Mouse (Mus musculus): Measurements from ENCODE around the gene Ice1. TPM values are rescaled to one million over a fixed set of nuclear protein-coding genes. Genes with fewer than 3 reads are reported as not detected.

Gene Ice1
- total RNA-seq, 2 experiments from 2014 or later: 64.1 to 70.3 TPM

DNA sequence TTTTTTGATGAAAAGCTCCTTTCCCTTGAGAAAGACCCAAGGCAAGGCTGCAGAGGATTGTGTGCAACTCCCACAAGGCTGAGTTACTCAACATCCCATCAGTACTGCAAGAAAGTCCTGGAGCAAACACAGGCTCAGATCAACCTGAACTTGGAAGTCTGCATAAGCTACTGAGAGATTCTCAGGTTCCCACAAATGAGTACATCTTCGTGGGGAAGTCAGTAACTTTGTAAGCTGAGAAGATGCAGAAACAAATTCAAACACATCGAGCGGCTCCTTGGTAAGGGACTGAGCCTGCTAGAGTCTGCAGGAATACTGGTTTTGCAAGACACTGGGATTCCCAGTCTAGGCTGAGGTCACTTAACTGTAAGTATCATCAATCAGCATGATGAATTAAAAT, 40.5 kb downstream of the Ice1 start:
- no peak overlapping the region for H3K4me3 ChIP-seq
- DNase-seq (ENCODE audit: low spot score in 2 of 2): no peak
- H3K27ac ChIP-seq: no peak overlapping the region
- no peak for TF ChIP-seq CTCF (conservative IDR thresholded peaks at IDR 0.05)

DNA sequence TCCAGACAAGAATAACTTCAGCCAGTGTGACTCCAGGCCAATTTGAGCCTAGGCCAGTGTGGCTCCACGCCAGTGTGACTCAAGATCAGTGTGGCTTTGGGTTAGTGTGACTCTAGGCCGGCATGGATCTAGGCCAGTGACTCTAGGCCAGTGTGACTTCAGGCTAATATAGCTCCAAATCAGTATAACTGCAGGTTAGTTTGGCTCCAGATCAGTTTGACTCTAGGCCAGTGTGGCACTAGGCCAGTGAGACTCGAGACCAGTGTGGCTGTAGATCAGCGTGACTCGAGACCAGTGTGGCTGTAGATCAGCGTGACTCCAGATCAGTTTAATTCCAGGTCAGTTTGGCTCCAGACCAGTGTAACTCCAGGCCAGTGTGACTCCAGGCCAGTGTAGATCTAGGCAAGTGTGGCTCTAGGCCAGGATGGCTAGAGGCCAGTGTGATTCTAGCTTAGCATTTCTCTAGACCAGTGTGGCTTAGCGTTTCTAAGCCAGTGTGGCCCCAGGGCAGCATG, 47.1 kb downstream of the Ice1 start:
- H3K27ac ChIP-seq: no peak overlapping the region
- no peak for DNase-seq (ENCODE audit: low spot score in 2 of 2)
- H3K4me3 ChIP-seq: no peak overlapping the region
- TF ChIP-seq CTCF (conservative IDR thresholded peaks at IDR 0.05): no peak

DNA sequence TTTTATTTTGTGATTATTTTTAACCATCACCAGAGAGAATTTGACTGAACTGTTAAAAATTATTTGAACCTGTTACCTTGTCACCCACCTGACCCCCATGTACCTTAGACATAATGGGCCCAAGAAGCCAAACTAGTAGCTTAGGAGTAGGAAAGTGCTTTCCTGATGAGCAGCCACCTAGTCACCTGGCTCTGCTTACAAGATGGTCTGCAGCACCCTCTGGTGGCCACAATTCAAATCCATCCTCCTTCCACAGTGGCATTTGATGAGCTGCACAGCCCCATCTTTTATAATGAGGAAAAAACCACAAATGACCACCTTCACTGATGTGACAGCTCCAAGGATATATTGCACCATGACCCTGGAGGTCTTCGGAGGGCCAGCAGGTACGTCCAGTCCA, 50.5 kb downstream of the Ice1 start:
- TF ChIP-seq CTCF (conservative IDR thresholded peaks at IDR 0.05): peak; percentile 91
- peak; percentile 59 to 77 for DNase-seq (ENCODE audit: low spot score in 2 of 2)
- Histone ChIP-seq H3K27ac (no peak overlapping the region), H3K4me3 (no peak overlapping the region)

DNA sequence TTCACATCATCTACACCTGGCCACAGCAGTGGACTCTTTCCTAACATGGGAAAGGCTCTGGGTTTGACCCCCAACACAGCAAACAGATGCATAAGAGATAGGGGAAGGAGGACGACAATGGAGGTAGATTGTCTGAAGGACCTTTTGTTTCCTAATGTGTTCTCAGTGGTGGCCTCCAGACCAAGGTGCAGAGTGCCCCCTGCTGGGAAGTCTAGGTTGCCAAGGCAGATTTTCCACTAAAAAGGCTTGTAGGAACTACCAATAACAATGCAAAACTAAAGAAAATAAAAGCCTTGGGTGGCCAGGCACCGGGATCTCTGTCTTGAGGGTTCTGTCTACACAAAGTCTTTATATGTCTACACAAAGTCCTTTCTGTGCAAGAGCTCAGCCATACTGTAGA, 54.9 kb downstream of the Ice1 start:
- H3K4me3 ChIP-seq: no peak overlapping the region
- peak; percentile 47 to 61 for DNase-seq (ENCODE audit: low spot score in 2 of 2)

DNA sequence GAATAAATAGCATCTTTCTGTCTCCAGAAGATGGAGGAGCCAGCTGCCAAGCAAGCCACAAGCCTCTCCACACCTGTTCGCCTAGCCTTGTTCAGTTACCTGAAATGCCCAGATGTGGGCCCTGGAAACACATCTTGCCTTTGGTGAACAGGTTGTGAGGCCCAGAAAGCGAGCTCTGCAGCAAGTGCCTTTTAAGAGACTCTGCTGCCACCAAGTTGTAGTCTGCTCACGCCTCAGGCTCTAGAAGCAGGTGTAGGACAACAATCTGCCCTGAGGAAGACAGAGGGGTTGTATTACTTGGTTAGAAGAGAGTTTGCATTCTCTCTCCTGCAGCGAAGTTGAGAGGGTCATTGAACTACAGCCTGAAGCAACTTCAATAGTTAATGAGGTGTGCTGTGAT, 55.9 kb downstream of the Ice1 start:
- DNase-seq (ENCODE audit: low spot score in 2 of 2): no peak
- Histone ChIP-seq H3K4me3 (no peak overlapping the region), H3K27ac (no peak overlapping the region)
- 0 out of 2 replicates have a peak, but pooled peaks have one; percentile 16 for TF ChIP-seq CTCF (conservative IDR thresholded peaks at IDR 0.05)

More for the DNA sequence above, 54.9 kb downstream of the Ice1 start:
- H3K27ac ChIP-seq: no peak overlapping the region
- TF ChIP-seq CTCF (conservative IDR thresholded peaks at IDR 0.05): peak; percentile 83

DNA sequence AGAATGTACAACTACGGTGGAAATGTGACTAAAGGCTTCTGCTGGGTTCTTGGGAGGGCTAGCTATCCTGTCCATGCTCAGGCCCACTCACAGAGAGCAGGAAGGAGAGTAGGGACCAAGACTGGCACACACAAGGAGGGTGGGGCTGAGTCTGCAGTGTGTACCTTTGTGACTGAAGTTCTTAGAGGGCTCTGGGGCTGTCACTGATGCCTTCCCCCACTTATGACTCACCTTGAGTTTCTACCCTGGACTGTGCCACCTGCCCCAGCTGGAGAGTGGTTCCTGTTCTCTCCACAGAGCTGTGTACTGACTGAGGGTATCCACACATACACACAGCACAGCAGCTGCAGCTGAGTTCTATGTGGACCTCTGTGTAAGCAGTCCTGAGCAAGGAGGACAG, 63.2 kb downstream of the Ice1 start:
- DNase-seq (ENCODE audit: low spot score in 2 of 2): no peak
- no peak for TF ChIP-seq CTCF (conservative IDR thresholded peaks at IDR 0.05)
- Histone ChIP-seq H3K27ac (no peak overlapping the region), H3K4me3 (no peak overlapping the region)

DNA sequence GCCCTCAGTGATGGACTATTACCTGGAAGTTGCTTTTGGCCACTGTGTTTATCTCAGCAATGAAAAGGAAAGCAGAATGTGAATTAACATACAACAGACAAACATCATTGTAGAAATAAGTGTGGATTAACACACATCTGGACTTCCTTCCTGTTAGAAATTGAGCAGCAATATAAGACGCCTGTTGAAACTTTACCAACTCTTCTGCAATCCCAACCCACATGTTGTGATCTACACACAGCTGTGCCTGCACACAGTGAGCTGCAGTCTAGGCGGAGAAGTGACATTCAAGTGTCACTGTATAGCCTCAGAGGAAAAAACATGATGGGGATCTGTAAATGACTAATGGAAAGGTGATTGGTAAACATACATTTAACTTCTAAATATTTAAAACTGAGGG, 69.5 kb downstream of the Ice1 start:
- H3K27ac ChIP-seq: no peak overlapping the region
- no peak for TF ChIP-seq CTCF (conservative IDR thresholded peaks at IDR 0.05)
- H3K4me3 ChIP-seq: no peak overlapping the region
- DNase-seq (ENCODE audit: low spot score in 2 of 2): no peak

DNA sequence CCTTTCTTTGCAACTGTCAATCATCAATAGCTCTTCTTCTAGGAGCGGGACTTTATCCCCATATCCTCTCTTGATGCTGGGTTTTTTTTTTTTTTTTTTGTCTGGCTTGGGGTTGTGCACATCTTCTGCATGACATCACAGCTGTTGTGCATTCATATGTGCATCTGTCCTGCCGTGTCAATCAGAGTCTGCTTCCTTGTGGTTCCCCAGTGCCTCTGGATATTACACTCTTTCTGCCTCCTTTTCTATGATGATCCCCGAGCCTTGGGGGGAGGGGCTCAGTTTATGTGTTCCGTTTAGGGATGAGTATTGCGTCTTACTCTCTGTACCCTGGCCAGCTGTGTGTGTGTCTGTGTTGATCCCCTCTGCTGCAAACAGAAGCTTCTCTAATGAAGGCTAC, 84.0 kb downstream of the Ice1 start:
- TF ChIP-seq CTCF (conservative IDR thresholded peaks at IDR 0.05): no peak
- no peak overlapping the region for H3K4me3 ChIP-seq
- H3K27ac ChIP-seq: no peak overlapping the region
- DNase-seq (ENCODE audit: low spot score in 2 of 2): no peak

DNA sequence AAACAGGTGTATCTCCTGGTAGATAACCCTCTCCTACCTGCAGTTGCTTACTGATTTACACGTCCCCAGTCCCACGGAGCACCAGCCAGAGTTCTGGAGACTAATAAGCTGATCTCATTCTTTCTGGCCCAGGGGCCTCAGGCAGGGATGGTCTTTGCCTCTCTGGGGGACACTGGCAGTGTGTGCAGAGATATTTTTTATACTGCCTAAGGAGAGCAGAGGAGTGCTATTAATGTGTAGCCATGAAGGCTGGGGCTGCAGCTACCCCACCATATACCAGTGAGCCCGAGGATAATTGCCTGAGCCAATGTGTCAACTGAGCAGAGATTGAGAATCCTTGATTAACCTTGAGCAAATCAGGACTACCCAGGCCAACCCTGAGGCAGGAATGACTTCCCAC, 90.0 kb downstream of the Ice1 start:
- TF ChIP-seq CTCF (conservative IDR thresholded peaks at IDR 0.05): no peak
- H3K4me3 ChIP-seq: no peak overlapping the region

DNA sequence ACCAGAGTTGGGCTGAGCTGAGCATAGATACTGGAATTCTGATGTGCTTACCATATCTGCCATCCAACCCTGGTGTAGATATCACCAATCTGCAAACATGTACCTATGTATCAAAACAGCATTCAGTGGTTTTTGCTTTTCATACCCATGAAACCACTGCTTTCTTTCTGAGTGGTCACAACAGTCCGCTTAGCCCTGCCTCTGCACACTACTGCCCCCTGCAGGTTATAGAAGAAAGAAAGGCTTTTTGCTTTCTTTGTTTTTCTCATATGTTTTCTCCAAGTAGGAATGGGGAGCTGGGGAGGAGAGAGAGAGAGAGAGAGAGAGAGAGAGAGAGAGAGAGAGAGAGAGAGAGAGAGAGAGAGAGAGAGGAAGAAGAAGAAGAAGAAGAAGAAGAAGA, 92.2 kb downstream of the Ice1 start:
- DNase-seq (ENCODE audit: low spot score in 2 of 2): peak in 1 of 2 experiments; percentile 18
- no peak overlapping the region for H3K4me3 ChIP-seq
- no peak overlapping the region for H3K27ac ChIP-seq
- peak; percentile 73 for TF ChIP-seq CTCF (conservative IDR thresholded peaks at IDR 0.05)

More for the DNA sequence above, 90.0 kb downstream of the Ice1 start:
- DNase-seq (ENCODE audit: low spot score in 2 of 2): no peak
- H3K27ac ChIP-seq: no peak overlapping the region

DNA sequence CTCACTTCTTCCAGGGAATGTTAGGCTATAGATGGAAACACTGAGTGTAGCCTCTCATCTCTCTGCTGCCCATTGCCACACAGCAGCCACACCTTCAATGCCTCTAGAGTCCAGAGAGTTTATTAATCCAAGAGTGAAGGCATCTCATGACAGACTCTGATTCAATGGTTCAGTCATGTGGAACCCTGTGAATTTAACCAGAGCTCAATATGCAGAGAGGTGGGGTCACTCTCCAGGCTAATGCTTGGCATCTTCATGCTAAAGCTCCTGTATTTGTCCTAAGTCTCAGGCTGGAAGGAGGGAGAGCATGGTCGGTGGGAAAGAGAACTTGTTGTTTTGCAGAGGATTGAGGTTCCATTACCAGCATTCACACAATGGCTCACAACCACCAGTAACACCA, 97.6 kb downstream of the Ice1 start:
- H3K4me3 ChIP-seq: no peak overlapping the region
- H3K27ac ChIP-seq: no peak overlapping the region
- no peak for TF ChIP-seq CTCF (conservative IDR thresholded peaks at IDR 0.05)
- no peak for DNase-seq (ENCODE audit: low spot score in 2 of 2)

DNA sequence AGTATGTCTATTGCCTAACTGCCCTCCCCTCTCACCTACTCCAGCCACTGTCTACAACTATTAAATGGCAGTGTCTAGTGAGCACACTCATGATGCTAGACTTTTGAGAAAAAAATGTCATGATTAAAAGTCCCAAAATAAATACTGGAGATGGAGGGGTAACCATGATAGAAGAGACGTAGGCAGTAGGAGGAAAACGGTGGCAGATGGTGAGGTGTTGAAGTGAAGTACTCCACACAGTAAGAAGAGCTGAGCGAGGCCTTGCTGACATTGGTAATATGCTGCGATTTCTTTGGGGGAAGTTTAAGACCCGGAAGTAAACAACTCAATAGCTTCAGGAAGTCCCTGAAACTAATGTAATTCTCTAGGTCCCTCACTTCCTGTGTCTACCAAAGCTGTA, 104.0 kb downstream of the Ice1 start:
- DNase-seq (ENCODE audit: low spot score in 2 of 2): no peak
- Histone ChIP-seq H3K27ac (no peak overlapping the region), H3K4me3 (no peak overlapping the region)
- no peak for TF ChIP-seq CTCF (conservative IDR thresholded peaks at IDR 0.05)

DNA sequence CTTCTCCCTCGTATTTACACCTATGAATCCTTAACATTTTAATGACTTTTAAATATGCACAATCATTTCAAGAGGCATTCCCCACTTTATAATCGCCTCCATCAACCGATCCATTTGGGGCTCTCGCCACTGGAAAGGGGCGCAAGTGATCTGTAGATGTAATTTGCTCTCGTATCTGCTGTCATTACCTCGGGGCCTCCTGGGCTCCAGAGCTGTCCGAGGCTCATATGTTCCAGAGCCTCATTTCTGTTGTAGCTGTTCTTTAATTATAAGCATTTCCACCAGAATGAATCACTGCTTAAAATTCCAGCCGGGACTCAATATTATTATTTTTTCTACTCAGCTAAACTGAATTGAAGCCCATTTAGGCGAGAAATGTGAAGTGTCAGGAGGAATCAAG, 104.7 kb downstream of the Ice1 start:
- TF ChIP-seq CTCF (conservative IDR thresholded peaks at IDR 0.05): no peak
- no peak overlapping the region for H3K4me3 ChIP-seq
- DNase-seq (ENCODE audit: low spot score in 2 of 2): no peak
- no peak overlapping the region for H3K27ac ChIP-seq

DNA sequence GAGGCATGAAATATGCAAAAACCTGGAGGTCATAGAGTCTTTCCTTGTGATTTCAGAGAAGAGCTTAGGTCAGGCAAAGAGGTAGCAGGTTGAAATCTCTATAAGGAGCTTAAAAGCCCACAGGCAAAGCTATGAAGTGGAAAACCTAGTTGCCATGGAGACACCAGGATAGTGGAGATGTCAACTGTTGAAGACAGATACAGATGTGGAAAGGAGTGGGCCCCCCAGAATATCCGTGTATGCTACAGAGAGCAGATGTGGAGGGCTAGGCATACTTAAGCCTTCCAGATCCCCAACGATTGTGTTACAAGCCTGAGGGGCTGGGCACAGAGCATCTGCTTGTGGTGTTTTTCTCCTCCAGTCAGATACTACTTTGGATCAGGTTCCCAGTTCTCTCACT, 119.8 kb downstream of the Ice1 start:
- no peak for TF ChIP-seq CTCF (conservative IDR thresholded peaks at IDR 0.05)
- no peak for DNase-seq (ENCODE audit: low spot score in 2 of 2)
- no peak overlapping the region for H3K4me3 ChIP-seq
- H3K27ac ChIP-seq: no peak overlapping the region

DNA sequence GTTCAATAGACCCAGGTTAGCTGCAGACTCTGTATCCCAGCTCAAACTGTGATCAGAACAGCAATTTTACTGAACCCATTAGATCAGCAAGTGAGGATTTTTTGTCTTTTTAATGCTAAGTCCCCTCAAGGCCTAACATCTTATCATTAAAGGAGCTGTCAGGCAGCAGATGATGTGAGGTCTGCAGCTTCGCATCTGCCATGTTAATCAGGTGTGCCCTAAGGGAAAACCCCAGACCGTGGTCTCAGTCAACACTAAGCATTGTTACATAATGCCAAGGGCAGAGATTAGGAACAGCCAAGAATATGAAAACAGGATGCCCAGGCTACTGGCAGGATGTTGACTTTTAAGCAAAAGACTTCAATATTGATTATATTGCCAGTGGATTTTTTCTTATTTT, 122.4 kb downstream of the Ice1 start:
- Histone ChIP-seq H3K27ac (no peak overlapping the region), H3K4me3 (no peak overlapping the region)
- no peak for DNase-seq (ENCODE audit: low spot score in 2 of 2)
- TF ChIP-seq CTCF (conservative IDR thresholded peaks at IDR 0.05): no peak
